Mouse (Mus musculus): ENCODE measurements around the gene Anxa6. TPM values are rescaled to one million over a fixed set of nuclear protein-coding genes. Genes with fewer than 3 reads are reported as not detected.

Anxa6 gene
- 10 to 100 TPM; 88.4 to 88.7 TPM for total RNA-seq (2021)
- long read RNA-seq, transcript Anxa6-201 (25 exons, 2,471 nt), result minor isoform, 16 of 74 reads
- long read RNA-seq, transcript Anxa6-202 (26 exons, 2,489 nt), result major isoform, 47 of 74 reads
- long read RNA-seq, partial matches to known transcripts, result 4 of 74 reads
- long read RNA-seq, other reads (novel, unspliced or antisense), result 7 of 74 reads

DNA sequence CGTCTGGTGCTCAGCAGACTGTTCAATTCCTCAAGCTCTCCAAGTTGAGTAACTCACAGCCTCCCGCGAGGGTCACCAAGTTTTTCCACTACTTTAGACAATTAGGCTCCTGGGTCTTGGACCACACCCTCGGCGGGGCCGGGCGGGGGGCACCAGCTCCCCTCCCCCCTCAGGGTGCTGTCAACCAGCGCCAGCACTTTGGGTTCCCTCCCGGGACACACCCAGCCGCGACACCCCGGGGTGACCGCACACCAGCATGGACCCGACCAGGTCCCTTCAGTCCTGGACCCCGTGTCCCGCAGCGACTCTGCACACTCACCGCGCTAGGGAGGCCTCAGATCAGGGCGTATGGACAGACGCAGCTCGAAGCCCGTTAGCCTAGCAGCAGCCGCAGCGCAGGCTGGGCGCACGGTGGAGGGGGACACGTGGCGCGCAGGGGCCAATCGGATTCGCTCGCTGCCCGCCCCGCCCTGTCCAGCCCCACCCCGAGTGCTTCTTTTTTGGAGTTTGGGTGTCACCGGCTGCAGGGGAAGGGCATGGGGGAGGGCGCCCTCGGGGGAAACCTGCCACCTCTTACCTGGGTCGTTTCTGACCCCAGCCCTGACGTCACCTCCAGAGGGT, at the start of gene Anxa6:
Anxa6 (minus strand) TSS at position 406 of the 621 bp plus-strand sequence.
- peak; percentile 71 to 84 for DNase-seq (ENCODE audit: low spot score in 2 of 2)

DNA sequence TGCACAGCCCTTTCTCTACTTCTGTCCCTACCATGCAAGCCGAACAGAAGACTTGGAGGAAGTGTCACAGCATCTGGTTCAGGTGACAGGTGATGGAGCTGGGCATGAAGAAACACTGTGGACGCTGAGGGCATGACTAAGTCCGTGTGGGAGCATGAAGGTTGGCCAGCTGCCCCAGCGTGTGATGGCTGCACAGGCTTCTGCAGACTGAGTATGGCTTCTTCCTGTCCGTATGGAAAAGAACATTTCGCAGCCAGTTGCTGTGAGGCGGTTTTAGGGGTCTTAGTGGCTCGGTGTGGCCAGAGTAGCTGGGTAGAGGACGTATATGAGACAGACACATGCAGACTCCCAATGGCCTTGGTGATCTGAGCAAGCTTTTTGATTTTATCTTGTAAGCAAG, 48.0 kb upstream of the Anxa6 start:
- no peak for DNase-seq (ENCODE audit: low spot score in 2 of 2)

DNA sequence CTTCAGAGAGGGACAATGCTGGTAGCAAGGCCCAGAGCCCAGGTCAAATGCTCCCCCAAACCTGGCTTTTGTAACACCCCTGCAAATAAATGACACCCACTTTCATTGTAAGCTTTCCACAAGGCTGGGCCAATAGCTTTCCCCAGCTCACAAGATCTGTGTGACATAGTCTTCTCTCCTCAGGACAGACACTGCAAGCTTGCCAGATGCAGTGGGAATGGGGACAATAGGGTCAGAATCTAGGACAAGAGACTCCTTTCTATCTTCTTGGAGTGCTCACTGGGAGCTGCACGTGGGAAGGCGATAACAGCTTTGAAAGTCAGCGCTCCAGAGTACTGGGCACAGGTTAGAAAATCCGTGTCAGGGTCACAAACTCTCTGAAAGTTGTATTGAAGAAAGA, 45.9 kb upstream of the Anxa6 start:
- no peak for DNase-seq (ENCODE audit: low spot score in 2 of 2)

DNA sequence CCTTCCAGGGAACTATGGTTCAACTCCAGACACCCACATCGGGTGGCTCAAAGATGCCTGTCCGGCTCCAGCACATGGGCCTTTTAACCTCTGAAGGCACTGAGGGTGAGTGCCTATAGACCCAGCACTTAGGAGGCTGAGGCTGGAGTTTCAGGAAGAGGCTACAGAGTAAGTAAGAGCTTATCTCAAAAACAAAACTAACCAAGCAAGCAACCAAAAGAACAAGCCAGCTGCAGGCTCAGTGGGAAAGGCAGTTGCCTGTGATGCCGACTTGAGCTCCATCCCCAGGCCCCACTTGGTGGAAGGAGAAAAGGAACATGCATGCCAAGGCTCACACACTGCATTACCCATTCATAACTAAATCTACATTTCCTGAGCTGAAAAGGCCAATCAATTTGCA, 45.3 kb upstream of the Anxa6 start:
- no peak for DNase-seq (ENCODE audit: low spot score in 2 of 2)

DNA sequence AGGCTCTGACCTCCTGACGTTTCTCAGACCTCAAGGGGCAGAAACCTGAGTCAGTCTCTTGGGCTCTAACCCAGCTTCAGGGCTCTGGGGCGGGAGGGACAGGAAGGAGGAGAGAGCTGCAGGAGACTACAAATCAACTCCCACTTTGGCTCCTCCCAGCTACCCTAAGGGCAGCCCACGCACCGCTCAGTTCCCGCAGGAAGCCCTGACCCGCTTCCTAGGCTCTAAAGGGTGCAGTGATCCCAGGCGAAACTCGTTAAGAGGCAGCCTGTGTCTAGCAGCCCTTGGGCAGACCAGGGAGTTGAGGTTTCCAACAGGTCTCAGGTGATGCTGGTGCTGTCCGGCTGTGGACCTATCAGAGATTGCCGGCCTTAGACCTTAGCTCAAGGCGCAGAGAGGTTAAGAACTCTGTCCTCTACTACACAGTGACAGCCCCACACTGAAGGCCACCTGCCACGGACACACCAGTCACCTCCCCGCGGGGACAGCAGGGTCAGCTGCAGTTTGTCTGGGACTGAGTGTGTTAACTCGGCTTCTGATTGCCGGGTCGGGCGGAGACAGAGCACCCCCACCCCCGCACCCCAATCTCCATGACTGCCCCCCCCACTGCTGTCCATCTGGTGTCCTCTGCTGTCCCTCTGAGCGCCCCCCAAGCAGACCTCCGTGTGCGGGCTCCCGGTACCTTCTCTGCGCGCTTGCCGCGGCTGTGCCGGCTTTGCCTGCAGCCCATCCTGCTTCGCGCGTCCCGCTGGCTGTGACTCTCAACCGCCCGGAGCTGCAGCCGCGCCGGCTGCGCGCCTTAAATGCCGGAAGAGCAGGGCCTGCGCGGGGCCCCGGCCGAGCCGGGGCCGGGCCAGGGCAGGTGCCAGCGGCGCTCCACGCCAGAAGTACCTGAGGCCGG, 44.3 kb upstream of the Anxa6 start, which contains the start of gene Ccdc69:
Ccdc69 (minus strand) TSS at position 801 of the 901 bp plus-strand sequence.
- DNase-seq (ENCODE audit: low spot score in 2 of 2), result peak in 1 of 2 experiments; percentile 45

DNA sequence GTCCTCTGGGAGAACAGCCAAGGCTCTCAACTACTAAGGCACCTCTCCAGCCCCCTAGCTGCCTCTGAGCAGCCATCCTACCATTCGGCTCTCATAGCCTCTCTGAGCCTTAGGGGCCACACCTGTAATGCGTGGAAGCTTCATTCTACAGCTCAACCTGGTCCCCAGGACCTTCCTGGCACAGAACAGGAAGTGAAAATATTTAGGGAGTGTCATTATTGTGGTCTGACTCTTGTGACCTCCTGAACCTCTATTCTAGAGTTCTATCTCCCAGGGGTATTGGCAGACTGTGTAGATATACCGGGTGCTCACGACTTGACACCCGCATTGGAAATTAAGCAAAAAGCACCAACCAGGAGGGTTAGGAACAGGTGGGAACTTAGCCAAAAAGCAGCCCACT, 43.0 kb upstream of the Anxa6 start:
- no peak for DNase-seq (ENCODE audit: low spot score in 2 of 2)

DNA sequence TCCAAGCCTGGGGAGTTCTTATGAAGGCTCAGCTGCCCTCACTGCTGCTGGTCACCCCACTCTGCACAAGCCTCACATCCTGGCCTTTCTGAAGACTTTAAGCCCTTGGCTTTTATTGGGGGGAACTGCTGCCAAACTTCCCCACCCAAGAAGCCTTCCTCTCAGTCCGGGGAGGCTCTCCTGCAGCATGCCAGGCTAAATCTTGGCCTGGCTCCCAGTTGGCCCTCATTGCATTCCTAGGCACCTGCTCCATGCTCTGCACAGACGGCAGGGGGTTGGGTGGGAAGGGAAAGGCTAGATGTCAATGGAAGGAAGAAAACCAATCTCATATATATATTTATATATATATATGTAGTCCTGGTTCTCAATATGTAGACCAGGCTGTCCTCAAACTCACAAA, 42.4 kb upstream of the Anxa6 start:
- DNase-seq (ENCODE audit: low spot score in 2 of 2), result peak; percentile 32 to 49

DNA sequence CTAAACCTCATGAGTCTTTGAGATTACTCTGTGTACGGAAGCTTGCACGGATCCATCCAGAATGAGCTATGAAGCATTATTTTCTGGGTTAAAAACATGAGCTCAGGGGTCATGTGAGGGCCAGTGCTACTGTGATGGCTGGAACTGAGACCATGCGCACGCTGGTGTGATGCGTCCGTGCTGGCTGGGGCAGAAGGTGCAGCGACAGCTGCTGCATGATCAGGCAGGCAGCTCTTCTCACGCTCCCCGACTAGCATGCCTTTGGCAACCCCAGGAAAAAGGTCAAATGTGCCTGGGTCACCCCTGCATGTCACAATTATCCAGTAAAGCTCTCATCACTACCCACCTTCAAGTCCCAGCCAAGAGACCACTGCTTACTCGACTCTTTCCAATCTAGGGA, 39.9 kb upstream of the Anxa6 start:
- no peak for DNase-seq (ENCODE audit: low spot score in 2 of 2)

DNA sequence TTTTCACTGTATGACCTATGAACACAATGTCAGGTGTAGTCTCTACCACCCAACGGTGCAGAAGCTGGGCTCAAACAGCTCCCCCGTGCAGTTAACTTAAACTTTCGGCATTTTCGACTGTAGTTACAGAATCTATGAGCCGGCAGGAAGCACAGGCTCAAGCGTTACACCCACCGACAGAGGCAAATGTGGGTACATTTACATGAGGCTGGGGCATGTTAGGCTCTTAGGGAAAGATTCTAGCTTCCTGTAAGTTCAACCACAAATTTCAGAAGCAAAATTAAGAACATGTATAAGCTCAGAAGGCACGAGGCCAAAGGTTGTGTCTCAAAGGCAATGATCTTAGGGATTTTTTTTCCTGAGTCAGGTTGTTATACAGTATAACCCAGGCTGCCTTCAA, 39.2 kb upstream of the Anxa6 start:
- DNase-seq (ENCODE audit: low spot score in 2 of 2), result no peak

DNA sequence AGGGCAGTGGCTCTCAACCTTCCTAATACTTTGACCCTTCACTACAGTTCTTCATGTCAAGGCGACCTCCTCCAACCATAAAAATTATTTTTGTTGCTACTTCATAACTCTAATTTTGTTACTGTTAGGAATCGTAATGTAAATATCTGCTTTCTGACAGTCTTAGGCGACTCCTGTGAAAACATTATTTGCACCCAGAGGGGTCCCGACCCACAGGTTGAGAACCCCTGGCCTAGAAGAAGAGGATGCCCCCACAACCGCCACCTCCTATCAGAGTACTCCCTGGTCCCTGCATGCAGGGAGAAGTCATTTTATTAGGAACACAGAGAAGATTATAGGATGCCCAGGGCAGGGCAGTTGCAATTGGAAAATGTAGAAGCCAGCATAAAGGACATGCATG, 38.1 kb upstream of the Anxa6 start:
- DNase-seq (ENCODE audit: low spot score in 2 of 2), result no peak

DNA sequence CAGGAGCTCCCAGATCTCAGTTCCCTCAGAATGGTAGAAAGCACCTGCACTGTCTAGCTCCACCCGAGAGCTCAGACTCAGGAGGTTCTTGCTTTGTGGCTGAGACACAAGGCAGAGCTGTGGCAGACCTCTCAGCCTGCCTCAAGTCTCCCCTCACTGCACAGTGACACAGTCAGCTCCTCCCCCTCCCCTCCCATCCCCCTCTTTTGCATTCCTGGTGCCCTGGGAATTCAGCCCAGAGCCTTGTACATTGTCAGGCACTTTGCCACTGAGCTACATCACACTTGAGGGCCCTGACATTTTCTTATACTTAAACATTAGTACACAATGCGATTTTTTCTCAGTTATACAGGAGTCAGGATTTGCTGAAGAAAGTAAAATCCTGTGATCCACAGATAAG, 35.8 kb upstream of the Anxa6 start:
- no peak for DNase-seq (ENCODE audit: low spot score in 2 of 2)

DNA sequence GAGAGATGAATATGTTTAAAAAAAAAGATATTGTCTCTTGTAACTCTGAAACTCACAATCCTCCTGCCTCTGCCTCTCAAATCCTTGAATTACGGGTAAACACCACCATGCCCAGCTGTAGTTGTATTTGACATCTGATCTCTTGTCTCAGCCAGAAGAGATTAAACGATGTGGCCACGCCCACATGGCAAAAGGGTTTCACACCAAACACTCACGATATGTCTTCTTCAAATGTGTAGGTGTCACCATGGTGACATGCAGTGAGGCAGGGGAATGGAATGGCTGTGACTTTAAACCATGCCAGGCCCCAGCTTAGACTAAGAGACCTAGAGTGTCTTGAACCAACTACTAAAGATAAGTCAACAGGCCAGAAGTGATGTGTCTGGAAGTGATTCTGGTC, 33.7 kb upstream of the Anxa6 start:
- no peak for DNase-seq (ENCODE audit: low spot score in 2 of 2)

DNA sequence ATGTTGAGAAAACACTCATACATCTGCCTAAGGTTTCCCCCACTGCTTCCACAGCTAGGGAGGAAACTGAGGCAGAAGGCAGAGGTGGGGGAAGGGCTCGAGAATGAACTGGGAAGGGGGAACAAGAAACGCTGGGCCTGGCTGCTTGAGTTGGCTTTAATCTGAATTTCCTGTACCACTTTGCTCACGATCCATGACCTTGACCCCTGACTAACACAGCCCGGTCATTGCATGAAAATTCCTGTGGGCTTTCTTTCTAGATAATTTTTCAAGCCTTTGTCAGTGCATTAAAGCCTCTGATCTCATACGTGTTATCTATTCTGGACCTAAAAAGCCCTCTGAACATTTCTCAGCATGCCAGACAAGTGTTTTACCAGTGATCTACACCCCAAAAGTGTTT, 29.6 kb upstream of the Anxa6 start:
- DNase-seq (ENCODE audit: low spot score in 2 of 2), result no peak

DNA sequence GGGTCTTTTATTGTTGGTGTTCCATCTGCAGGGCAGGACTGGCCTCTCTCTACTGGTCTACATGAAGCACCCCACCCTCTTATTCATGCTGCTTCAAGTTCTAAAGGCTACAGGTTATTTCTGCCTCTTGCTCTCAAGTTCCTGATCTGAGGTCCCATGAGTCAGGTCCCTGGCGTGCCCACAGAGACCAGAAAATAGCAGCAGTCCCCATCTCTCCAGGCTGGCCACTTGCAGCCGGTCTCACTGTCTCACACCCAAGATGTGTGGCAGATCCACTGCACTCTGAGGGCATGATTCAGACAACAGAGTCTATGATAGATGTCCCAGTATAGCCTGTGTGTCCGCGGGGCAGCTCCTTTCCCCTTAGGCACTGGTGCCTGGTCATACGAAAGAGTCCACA, 27.6 kb upstream of the Anxa6 start:
- no peak for DNase-seq (ENCODE audit: low spot score in 2 of 2)

DNA sequence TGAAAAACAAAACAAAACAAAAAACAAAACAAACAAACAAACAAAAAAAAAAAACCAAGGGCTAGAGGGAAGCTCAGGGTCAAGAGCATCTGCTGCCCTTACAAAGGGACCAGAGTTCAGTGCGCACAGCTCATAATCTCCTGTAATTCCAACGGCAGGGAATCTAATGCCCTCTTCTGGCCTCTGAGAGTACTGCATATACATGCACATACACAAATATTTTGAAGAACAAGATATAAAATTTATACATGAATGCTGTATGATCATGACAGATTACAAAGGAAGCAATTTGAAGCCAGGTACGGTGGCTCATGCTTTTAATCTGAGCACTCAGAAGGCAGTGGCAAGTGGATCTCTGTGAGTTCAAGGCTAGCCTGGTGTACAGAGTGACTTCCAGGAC, 24.3 kb upstream of the Anxa6 start:
- no peak for DNase-seq (ENCODE audit: low spot score in 2 of 2)

DNA sequence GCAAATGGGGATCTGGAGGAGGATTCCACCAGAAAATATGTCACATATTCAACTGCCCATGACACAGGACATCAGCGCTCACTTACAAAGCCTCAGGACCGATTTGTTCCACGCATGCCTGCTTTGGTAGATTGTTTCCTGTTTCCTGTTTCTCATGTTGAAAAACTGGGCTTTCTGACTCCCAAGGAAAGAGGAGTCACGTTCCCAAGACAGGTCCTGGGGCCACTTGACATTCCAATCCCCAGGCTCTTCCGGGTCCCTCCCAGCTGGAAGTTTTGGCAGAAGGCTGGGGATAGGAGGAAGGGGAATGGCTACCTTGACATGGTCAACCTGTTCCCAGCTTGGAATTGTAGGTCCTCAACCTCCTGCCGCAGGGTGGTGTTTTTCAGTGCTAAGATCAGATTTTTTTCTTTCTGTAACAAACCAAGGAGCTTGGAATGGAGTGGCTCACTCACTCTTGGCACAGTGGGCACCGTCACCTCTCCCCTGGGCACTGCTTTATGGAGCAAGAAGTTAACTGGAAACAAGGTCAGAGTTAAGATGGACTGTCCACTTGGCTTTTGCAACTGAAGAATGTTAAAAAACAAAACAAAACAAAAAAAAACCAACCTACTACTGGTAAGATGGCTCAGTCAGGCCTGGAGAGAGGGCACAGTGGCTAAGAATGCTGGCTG, 17.7 kb upstream of the Anxa6 start:
- DNase-seq (ENCODE audit: low spot score in 2 of 2), result no peak

DNA sequence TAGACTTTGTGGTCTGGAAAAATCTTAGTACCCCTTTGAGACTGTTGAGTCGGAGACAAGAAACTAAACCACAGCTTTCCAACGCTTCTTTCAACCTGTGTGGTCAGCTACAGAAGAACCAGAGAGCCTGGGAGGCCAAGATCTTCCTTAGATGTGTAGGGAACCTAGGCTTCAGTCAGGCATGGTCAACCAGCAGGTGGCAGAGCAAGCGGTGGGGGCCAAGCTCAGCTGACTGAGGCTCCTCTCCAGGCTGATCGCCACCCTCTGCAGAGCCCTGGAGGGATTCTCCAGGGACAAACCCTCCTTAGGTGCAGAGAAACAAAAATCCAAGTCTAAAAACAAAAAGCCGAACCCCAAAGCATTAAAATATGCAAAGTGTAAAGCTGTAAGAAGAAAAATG, 13.4 kb upstream of the Anxa6 start:
- DNase-seq (ENCODE audit: low spot score in 2 of 2), result peak in 1 of 2 experiments; percentile 47

DNA sequence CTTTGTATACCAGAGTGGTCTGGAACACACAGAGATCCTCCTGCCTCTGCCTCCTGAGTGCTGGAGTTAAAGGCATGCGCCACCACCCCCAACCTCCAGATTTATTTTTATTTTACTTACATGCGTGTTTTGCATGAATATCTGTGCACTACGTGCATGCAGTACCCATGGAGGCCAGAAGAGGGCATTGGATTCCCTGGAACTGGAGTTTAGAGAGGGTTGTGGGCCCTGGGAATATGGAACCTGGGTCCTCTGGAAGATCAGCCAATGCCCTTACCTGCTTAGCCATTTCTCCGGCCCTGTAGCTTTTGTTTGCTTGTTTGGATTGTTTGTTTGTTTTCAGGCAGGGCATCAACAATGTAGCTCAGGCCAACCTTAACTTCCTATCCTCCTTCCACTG, 8.1 kb upstream of the Anxa6 start:
- no peak for DNase-seq (ENCODE audit: low spot score in 2 of 2)

DNA sequence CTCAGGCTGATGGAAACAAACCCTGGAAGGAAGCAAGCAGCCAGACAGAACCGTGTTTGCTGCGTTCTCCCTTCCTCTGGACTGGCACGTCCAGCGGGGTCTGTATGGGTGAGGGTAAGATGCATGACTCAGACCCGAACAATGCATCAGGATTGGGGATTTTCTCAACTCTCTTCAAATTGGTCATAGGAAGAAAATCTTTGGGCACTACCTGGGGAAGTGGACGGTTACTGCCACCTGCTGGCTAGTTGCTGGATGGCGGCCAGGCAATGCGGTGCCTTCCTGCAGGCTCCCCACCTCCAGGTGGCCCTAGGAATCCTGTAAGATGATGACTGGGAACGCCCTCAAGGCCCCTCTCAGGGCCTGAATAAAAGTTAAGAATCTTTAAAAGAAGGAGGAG, 6.3 kb upstream of the Anxa6 start:
- DNase-seq (ENCODE audit: low spot score in 2 of 2), result peak; percentile 79 to 84

DNA sequence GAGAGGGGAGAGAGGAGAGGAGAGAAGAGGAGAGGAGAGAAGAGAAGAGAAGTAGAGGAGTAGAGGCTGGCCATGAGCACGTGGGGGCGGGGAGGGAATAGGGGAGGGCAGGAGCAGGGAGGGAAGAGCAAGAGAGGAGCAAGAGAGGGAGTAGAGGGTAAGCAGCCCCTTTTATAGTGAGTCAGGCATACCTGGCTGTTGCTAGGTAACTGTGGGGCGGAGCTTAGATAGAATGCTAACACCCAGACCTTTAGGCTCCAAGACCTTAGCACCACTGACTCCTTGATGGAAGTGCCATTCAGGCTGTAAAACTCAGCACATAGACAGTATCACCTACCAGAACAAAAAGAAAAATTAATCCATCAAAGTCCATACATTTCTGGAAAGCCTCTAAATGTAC, 3.4 kb upstream of the Anxa6 start:
- no peak for DNase-seq (ENCODE audit: low spot score in 2 of 2)

DNA sequence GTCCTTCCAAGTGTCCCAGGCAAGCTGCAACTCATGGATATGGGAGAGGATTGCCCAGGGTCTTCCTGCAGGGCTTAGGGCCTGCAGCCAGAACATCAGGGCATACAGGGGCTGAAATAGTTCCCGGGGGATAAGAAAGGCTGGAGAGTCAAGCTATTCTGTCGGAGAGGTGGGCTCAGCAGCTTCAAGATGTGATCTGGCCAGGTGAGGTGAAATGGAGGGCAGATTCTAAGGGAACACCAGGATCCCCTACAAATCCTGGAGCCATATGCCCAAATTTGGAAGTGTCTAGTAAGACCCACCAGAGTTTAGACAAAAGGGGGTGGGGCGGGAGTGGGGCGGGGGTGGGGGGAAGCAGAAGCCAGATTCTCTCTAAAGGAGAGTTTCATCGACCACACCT, 959 bp downstream of the Anxa6 start:
- no peak for DNase-seq (ENCODE audit: low spot score in 2 of 2)

DNA sequence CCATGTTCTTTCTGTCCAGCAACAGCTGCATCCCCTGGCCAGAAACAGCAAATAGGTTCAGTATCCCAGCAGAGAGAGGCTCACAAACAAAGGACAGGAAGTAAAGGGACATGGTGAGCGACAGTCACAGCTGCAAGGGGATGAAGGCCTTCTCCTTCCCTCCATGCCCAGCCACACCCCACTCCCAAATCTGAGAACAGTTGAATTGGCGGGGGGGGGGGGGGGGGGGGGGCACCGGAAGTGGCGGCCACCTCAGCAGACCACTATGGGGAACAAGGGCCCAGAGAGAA, 1.3 kb downstream of the Anxa6 start:
- no peak for DNase-seq (ENCODE audit: low spot score in 2 of 2)
